Mouse (Mus musculus): ENCODE results near the gene Ankef1. TPM values are rescaled to one million over a fixed set of nuclear protein-coding genes. Genes with fewer than 3 reads are reported as not detected.

Ankef1 gene
- polyA plus RNA-seq, 1 experiment from 2014 or later: 0.50 TPM

DNA sequence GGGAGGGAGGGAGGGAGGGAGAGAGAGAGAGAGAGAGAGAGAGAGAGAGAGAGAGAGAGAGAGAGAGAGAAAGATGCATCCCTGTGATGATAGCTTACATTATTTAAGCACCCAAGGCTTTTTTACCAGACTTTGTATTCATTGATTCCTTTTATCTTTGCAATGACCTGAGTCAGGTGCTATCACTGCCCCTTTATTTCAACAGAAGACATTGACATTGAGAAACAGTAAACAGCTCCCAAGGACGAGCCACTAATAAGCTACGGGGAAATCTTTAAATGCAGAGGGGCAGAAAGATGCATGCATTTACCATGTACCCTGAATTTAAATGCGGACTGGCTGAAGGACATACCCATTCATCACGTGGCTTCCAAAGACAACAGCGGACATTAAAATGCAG, 14.7 kb upstream of the Ankef1 start:
- WGBS: 73% methylated on average over 5 of the region's 5 CpGs

GRCm38 (mm10) chr2:136511073-136511472, 9.4 kb downstream of the Ankef1 start:
- ATAC-seq (ENCODE audit: low FRiP score, low TSS enrichment) (no peak), DNase-seq (no peak)
- WGBS: 10% methylated on average over 5 of the region's 5 CpGs

More for the DNA sequence above, 14.7 kb upstream of the Ankef1 start:
- Histone ChIP-seq H3K4me3 (replicated peaks; ENCODE audit: low read depth, low read length) (no peak overlapping the region), H3K4me1 (ENCODE audit: control insufficient read depth, insufficient read depth, low read length) (no peaks in the 10 kb centered on the region), H3K9me3 (ENCODE audit: control insufficient read depth, low read length) (no peaks in the 10 kb centered on the region), H3K27me3 (ENCODE audit: control insufficient read depth, insufficient read depth, low read length) (no peaks in the 10 kb centered on the region), H3K27ac (replicated peaks; ENCODE audit: low read depth, low read length) (no peak overlapping the region), H3K9ac (replicated peaks; ENCODE audit: low read length) (no peak overlapping the region), H3K36me3 (ENCODE audit: control insufficient read depth, insufficient read depth, low read length) (no peaks in the 10 kb centered on the region), H3K4me2 (ENCODE audit: low read length) (no peak overlapping the region)
- no peak for DNase-seq
- ATAC-seq (ENCODE audit: low FRiP score, low TSS enrichment): no peak

GRCm38 (mm10) chr2:136511756-136512155, 10.0 kb downstream of the Ankef1 start:
- H3K9me3 ChIP-seq (ENCODE audit: control insufficient read depth, low read length): no peaks in the 10 kb centered on the region
- no peak for ATAC-seq (ENCODE audit: low FRiP score, low TSS enrichment)
- DNase-seq: no peak

More at GRCm38 (mm10) chr2:136511073-136511472, 9.4 kb downstream of the Ankef1 start:
- Histone ChIP-seq H3K4me3 (replicated peaks; ENCODE audit: low read depth, low read length) (no peak overlapping the region), H3K36me3 (ENCODE audit: control insufficient read depth, insufficient read depth, low read length) (no peaks in the 10 kb centered on the region), H3K27me3 (ENCODE audit: control insufficient read depth, insufficient read depth, low read length) (no peaks in the 10 kb centered on the region), H3K4me2 (ENCODE audit: low read length) (no peak overlapping the region), H3K4me1 (ENCODE audit: control insufficient read depth, insufficient read depth, low read length) (no peaks in the 10 kb centered on the region), H3K9me3 (ENCODE audit: control insufficient read depth, low read length) (no peaks in the 10 kb centered on the region), H3K9ac (replicated peaks; ENCODE audit: low read length) (no peak overlapping the region), H3K27ac (replicated peaks; ENCODE audit: low read depth, low read length) (no peak overlapping the region)

GRCm38 (mm10) chr2:136512802-136513201, 11.1 kb downstream of the Ankef1 start:
- Histone ChIP-seq H3K27ac (replicated peaks; ENCODE audit: low read depth, low read length) (no peak overlapping the region), H3K4me3 (replicated peaks; ENCODE audit: low read depth, low read length) (no peak overlapping the region), H3K4me2 (ENCODE audit: low read length) (no peak overlapping the region), H3K4me1 (ENCODE audit: control insufficient read depth, insufficient read depth, low read length) (no peaks in the 10 kb centered on the region), H3K36me3 (ENCODE audit: control insufficient read depth, insufficient read depth, low read length) (no peaks in the 10 kb centered on the region), H3K9ac (replicated peaks; ENCODE audit: low read length) (no peak overlapping the region), H3K9me3 (ENCODE audit: control insufficient read depth, low read length) (no peaks in the 10 kb centered on the region), H3K27me3 (ENCODE audit: control insufficient read depth, insufficient read depth, low read length) (no peaks in the 10 kb centered on the region)
- DNase-seq (no peak), ATAC-seq (ENCODE audit: low FRiP score, low TSS enrichment) (no peak)
- WGBS: 96% methylated on average over 5 of the region's 5 CpGs

More at GRCm38 (mm10) chr2:136511756-136512155, 10.0 kb downstream of the Ankef1 start:
- Histone ChIP-seq H3K4me3 (replicated peaks; ENCODE audit: low read depth, low read length) (no peak overlapping the region), H3K4me1 (ENCODE audit: control insufficient read depth, insufficient read depth, low read length) (no peaks in the 10 kb centered on the region), H3K36me3 (ENCODE audit: control insufficient read depth, insufficient read depth, low read length) (no peaks in the 10 kb centered on the region), H3K4me2 (ENCODE audit: low read length) (no peak overlapping the region), H3K27me3 (ENCODE audit: control insufficient read depth, insufficient read depth, low read length) (no peaks in the 10 kb centered on the region), H3K27ac (replicated peaks; ENCODE audit: low read depth, low read length) (no peak overlapping the region), H3K9ac (replicated peaks; ENCODE audit: low read length) (no peak overlapping the region)
- WGBS: 79% methylated on average over 4 of the region's 4 CpGs

DNA sequence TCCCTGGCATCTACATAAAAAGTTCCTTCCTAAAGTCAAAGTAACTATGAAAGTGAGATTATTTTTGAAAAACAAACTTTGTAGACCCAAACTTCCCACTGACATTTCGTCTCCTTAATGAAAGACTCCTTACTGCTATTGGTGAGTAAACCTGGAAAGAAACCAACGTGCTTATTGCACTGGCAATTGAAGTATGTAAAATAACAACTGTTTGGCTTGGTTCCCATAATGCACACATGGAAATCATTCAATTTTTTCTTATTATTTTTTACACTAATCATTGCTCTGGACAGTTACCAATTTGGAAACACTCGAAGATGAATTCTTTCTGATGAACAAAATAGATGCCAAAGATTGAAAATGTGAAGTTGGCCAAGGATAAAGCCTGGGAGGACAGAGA, 12.1 kb downstream of the Ankef1 start:
- no peaks in the 10 kb centered on the region for H3K9me3 ChIP-seq (ENCODE audit: control insufficient read depth, low read length)
- ATAC-seq (ENCODE audit: low FRiP score, low TSS enrichment): no peak
- no peaks in the 10 kb centered on the region for H3K4me1 ChIP-seq (ENCODE audit: control insufficient read depth, insufficient read depth, low read length)
- no peaks in the 10 kb centered on the region for H3K36me3 ChIP-seq (ENCODE audit: control insufficient read depth, insufficient read depth, low read length)
- H3K27me3 ChIP-seq (ENCODE audit: control insufficient read depth, insufficient read depth, low read length): no peaks in the 10 kb centered on the region
- 84% methylated on average over 3 of the region's 3 CpGs for WGBS
- no peak overlapping the region for H3K4me3 ChIP-seq (replicated peaks; ENCODE audit: low read depth, low read length)
- no peak for DNase-seq
- H3K9ac ChIP-seq (replicated peaks; ENCODE audit: low read length): no peak overlapping the region
- no peak overlapping the region for H3K27ac ChIP-seq (replicated peaks; ENCODE audit: low read depth, low read length)
- no peak overlapping the region for H3K4me2 ChIP-seq (ENCODE audit: low read length)

GRCm38 (mm10) chr2:136515501-136515900, 13.8 kb downstream of the Ankef1 start:
- H3K27ac ChIP-seq (replicated peaks; ENCODE audit: low read depth, low read length): no peak overlapping the region
- H3K4me1 ChIP-seq (ENCODE audit: control insufficient read depth, insufficient read depth, low read length): no peaks in the 10 kb centered on the region
- DNase-seq: peak; percentile 16
- no peak overlapping the region for H3K4me3 ChIP-seq (replicated peaks; ENCODE audit: low read depth, low read length)
- H3K9ac ChIP-seq (replicated peaks; ENCODE audit: low read length): no peak overlapping the region
- no peak for ATAC-seq (ENCODE audit: low FRiP score, low TSS enrichment)
- 85% methylated on average over 2 of the region's 2 CpGs for WGBS
- no peak overlapping the region for H3K4me2 ChIP-seq (ENCODE audit: low read length)
- no peaks in the 10 kb centered on the region for H3K36me3 ChIP-seq (ENCODE audit: control insufficient read depth, insufficient read depth, low read length)
- H3K9me3 ChIP-seq (ENCODE audit: control insufficient read depth, low read length): no peaks in the 10 kb centered on the region
- no peaks in the 10 kb centered on the region for H3K27me3 ChIP-seq (ENCODE audit: control insufficient read depth, insufficient read depth, low read length)

DNA sequence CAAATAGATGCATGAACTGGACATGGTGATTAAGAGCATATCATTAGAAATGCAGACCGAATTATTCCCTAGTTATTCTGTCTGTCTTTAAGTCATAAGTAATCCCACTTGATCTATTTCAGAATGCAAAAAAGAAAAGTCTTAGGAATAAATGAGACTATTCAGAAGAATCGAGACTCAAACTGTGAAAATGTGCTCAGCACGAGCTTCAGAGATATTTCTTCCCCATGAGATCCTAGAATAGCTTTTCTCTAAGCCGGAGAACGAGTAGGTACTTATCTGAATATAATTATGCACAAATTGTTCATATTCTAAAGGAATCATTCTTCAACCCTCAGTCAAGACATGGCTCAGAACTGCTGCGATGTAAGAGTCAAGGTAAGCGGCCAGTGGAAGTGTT, 27.2 kb downstream of the Ankef1 start:
- no peaks in the 10 kb centered on the region for H3K27me3 ChIP-seq (ENCODE audit: control insufficient read depth, insufficient read depth, low read length)
- no peaks in the 10 kb centered on the region for H3K4me1 ChIP-seq (ENCODE audit: control insufficient read depth, insufficient read depth, low read length)
- 66% methylated on average over 7 of the region's 7 CpGs for whole genome bisulfite sequencing
- no peak overlapping the region for H3K4me3 ChIP-seq (replicated peaks; ENCODE audit: low read depth, low read length)
- ATAC-seq (ENCODE audit: low FRiP score, low TSS enrichment) (no peak), DNase-seq (no peak)
- no peak overlapping the region for H3K27ac ChIP-seq (replicated peaks; ENCODE audit: low read depth, low read length)
- no peaks in the 10 kb centered on the region for H3K9me3 ChIP-seq (ENCODE audit: control insufficient read depth, low read length)
- no peak overlapping the region for H3K4me2 ChIP-seq (ENCODE audit: low read length)
- H3K9ac ChIP-seq (replicated peaks; ENCODE audit: low read length): no peak overlapping the region
- H3K36me3 ChIP-seq (ENCODE audit: control insufficient read depth, insufficient read depth, low read length): no peaks in the 10 kb centered on the region

- DNase-seq: peak; percentile 95
- Histone ChIP-seq H3K9ac (replicated peaks; ENCODE audit: low read length) (peak overlapping the region; percentile 66), H3K36me3 (ENCODE audit: control insufficient read depth, insufficient read depth, low read length) (no peaks in the 10 kb centered on the region), H3K27me3 (ENCODE audit: control insufficient read depth, insufficient read depth, low read length) (no peaks in the 10 kb centered on the region), H3K27ac (replicated peaks; ENCODE audit: low read depth, low read length) (peak overlapping the region; percentile 60), H3K4me3 (replicated peaks; ENCODE audit: low read depth, low read length) (peak overlapping the region; percentile 44), H3K4me2 (ENCODE audit: low read length) (peak overlapping the region; percentile 63), H3K9me3 (ENCODE audit: control insufficient read depth, low read length) (no peaks in the 10 kb centered on the region), H3K4me1 (ENCODE audit: control insufficient read depth, insufficient read depth, low read length) (no peaks in the 10 kb centered on the region)
- ATAC-seq (ENCODE audit: low FRiP score, low TSS enrichment): peak; percentile 99
- WGBS: under 1% methylated on average over 23 of the region's 23 CpGs
Observed at GRCm38 (mm10) chr2:136532033-136532432, 30.3 kb downstream of the Ankef1 start.

DNA sequence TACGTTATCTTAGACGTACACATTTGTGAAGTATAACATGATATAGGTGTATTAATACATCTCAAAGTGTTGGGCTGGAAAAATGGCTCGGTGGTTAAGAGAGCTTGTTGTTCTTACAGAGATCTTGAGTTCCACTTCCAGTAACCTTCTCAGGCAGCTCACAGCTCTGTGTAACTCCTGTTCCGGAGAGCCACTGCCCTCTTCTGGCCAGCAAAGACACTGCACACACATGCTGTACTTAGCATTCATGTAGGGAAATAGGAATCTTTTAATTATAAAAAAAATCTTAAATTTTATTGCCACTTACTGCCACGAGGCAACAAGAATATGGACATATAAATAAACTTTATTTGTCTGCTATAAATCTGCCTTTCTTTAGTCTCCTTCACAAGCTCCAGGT, 56.3 kb downstream of the Ankef1 start:
- no peak overlapping the region for H3K9ac ChIP-seq (replicated peaks; ENCODE audit: low read length)
- no peaks in the 10 kb centered on the region for H3K9me3 ChIP-seq (ENCODE audit: control insufficient read depth, low read length)
- H3K27me3 ChIP-seq (ENCODE audit: control insufficient read depth, insufficient read depth, low read length): no peaks in the 10 kb centered on the region
- no peak overlapping the region for H3K4me2 ChIP-seq (ENCODE audit: low read length)
- no peak overlapping the region for H3K27ac ChIP-seq (replicated peaks; ENCODE audit: low read depth, low read length)
- DNase-seq (peak; percentile 4), ATAC-seq (ENCODE audit: low FRiP score, low TSS enrichment) (no peak)
- no peak overlapping the region for H3K4me3 ChIP-seq (replicated peaks; ENCODE audit: low read depth, low read length)
- 71% methylated on average over 5 of the region's 5 CpGs for WGBS
- no peaks in the 10 kb centered on the region for H3K36me3 ChIP-seq (ENCODE audit: control insufficient read depth, insufficient read depth, low read length)
- H3K4me1 ChIP-seq (ENCODE audit: control insufficient read depth, insufficient read depth, low read length): no peaks in the 10 kb centered on the region
